Mouse (Mus musculus): ENCODE measurements around the gene Kcnt2.
A peak's percentile ranks its signal among the peaks of the same experiment; 100 is the strongest.

Kcnt2 gene

DNA sequence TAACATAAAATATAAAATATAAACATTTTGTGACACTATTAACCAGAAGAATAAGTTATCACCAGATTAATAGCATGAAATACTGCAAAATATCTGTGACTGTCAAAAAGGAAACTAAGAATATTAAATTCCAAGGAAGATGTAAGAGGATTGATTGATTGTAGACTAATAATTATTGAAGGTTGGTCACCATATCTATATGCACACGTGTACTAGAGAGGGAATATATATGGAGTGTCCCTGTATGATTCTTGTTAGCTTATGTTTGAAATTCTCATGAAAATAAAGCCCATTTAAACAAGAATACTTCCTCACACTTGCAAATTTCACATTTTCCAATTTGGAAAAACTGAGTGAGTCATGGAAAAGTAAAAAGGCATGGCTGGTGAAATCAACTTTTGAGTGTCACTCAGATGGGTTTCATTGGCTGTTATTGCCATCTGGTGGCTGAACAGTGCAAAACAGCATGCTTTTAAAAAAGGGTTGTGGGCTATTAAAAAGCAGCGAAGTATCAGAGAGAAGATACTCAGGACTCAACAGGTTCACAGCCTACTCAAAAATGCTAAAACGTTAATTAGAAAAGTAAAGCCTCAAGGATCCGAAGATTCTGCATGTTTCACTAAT, 285.4 kb downstream of the Kcnt2 start:
- DNase-seq, result peak; percentile 50

GRCm38 (mm10) chr1:140534849-140535248, 288.9 kb downstream of the Kcnt2 start:
- DNase-seq, result no peak

DNA sequence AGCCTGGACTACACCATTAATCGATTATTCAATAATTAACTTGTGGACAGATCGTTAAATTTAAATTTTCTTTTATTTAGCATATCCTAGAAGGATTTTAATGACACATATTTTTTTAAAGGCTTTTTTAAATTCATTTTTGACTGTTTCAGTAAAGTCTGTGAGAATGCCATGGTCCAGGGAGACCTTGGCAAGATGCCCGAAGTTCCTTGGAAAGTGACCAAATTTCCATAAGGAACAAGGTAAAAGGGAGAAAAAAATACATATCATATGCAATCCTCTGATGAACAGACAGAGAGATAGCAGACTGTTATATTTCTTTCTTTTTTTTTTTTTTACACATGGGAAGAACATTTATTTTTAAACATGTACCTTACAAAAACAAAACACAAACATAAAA, 296.1 kb downstream of the Kcnt2 start:
- no peak for DNase-seq

DNA sequence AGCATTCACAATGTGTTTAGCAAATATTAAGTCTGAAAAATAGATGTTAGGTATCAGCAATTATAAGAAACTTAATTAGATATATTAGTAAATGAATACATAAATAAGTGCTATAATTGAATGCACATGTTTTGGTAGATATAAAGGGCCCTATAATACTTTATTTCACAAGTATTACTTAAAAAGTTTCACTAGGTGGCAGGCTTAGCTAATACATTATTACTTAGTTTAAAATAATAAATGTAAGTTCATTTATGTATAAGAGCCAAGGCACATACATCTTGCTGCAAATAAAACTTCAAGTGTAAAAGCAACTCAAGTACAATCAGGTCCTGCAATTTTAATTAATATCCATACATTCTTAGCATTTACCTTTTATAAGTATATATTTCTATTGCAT, 302.8 kb downstream of the Kcnt2 start:
- DNase-seq, result no peak

GRCm38 (mm10) chr1:140560801-140561200, 314.8 kb downstream of the Kcnt2 start:
- DNase-seq, result no peak

DNA sequence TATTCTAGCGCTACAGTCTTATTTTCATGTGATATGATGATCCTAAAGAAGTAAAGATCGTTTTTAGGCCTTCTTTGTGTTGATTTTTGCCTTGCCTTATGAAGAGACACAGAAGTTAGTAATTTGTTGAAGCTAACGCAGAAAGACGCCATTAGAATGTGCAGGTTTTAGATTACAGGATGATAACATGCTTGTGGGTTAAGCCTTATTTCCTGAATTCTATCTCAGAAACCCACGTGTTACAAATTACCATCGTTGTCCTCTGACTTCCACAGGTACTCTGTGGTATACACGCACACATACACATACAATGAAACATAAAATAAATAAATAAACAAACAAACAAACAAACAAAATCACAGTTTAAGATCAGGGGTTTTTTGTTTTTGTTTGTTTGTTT, 326.2 kb downstream of the Kcnt2 start:
- no peak for DNase-seq

DNA sequence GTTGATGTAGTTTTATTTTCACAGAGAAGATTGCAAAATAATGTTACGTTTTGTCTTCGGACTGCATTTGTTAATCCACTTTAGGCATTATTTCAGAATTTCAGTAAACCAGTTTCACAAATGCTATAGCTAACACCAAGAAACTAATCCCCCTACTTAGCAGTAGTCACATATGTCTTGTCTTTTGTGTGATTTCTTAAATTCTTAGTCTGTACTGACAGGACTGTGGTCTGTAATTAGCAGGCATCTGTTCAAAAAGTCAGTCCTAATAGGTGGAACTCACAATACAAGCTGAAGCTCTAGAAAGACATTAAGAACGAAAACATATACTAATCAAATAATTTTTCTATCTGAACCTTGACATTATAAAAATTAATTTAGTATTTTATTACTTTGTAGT, 332.6 kb downstream of the Kcnt2 start:
- DNase-seq, result no peak

DNA sequence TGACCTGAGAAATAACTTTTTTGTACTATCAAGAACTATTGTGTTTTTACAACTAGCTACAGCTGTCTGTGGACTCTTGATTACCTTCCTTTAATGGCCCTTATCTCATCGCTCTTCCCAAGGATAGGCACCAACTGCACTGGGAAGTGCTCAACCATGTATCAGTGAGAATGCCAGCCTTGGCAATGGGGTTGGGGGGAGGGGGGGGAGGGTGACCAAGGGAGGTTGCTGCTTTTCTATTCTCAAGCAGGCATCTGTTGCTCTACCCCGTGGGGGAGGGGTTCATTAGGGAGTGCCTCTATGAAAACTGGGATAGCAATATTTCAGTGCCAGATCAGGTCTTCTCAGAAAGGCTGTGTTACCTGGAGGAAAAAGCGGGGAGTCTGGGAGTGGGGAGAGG, 342.3 kb downstream of the Kcnt2 start:
- DNase-seq, result no peak

GRCm38 (mm10) chr1:140608765-140609297, 362.9 kb downstream of the Kcnt2 start:
- no peak for DNase-seq

DNA sequence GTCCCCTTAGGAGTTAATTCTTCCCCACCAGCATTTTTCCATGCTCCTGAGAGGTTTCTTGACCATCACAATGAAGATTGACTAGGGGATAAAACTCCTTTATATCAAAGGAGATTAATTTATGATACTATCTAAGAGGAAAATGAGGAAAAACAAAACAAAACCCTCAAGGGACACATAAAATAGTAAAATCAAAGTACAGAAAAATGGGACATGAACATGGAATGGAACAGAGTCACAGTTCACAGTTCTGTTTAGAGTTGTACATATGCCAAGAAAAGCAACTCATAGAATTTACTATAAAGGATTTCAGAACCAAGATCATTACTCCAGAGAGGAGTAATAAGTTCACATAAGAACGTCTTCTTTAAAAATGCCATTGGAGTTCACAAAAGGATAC, 367.1 kb downstream of the Kcnt2 start:
- DNase-seq, result no peak

DNA sequence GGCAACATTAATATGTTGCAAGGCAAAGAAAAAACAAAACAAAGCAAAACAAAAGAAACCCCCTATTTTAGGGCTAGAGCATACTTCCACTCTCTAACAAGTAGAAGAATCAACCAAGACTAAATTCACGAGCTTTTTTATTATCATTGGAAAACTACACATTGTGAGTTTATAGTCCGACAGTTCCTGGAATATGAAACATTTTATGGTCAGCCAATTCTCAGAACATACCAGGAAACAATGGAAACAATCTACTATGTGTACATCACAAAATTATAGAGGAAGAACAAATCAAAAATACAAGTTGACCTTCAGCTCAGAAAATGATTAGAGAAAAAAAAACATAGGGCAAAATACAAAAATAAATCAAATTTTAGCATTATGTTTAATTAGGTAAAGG, 368.9 kb downstream of the Kcnt2 start:
- no peak for DNase-seq

DNA sequence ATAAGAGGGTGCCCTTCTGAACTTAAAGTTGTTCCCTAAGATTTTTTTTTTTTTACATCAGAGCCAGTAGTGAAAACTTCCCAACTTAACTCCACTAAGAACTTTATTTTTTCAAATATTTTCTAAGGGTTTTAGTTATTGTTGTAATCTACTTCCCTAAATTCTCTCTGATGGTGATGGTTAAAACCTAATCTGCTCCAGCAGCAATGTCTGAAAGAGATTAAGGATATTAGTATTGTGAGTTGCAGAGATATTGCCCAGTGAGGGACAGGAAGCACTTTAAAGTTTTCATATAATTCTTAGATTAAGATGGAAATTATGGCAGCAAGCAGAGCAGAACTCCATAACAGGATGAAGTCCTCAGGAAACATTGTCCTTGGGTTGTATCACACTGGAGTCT, 372.2 kb downstream of the Kcnt2 start:
- no peak for DNase-seq

DNA sequence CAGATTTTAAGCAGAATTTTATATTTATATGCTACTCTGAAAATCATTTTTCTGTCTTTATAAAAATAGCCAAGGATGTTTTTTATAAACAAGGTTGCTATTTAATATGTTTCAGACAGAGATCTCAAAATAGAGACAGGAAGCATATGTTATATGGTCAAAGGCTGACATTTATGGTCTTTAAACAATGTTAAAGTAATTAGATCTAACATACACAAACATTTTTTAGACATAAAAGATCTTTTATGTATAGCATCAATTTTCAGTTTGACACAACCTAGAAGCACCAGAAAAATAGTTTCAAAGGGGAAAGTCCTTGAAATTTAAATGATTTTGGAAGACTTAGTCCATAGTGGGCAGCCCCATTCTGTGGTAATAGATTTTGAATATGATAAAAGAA, 379.0 kb downstream of the Kcnt2 start:
- DNase-seq, result no peak

GRCm38 (mm10) chr1:140659607-140660340, 413.8 kb downstream of the Kcnt2 start:
- DNase-seq, result no peak

GRCm38 (mm10) chr1:140660751-140661403, 414.9 kb downstream of the Kcnt2 start:
- peak; percentile 2 for DNase-seq

GRCm38 (mm10) chr1:140661404-140661787, 415.4 kb downstream of the Kcnt2 start:
- DNase-seq, result peak; percentile 2

Data from kidney, postnatal 14 days (tissue).